Mouse (Mus musculus) adrenal gland, adult 8-10 months (tissue): ENCODE measurements at regions not wholly inside any gene's neighbourhood (a gene's known extent, or its start where the extent isn't known, plus 50 kb on each side); places are given as distances from the start of the nearest gene placed in this dataset.

Experiments used
- DNase-seq: peaks from one replicate; pipeline ENCODE4 v3.0.0; 2022

DNA sequence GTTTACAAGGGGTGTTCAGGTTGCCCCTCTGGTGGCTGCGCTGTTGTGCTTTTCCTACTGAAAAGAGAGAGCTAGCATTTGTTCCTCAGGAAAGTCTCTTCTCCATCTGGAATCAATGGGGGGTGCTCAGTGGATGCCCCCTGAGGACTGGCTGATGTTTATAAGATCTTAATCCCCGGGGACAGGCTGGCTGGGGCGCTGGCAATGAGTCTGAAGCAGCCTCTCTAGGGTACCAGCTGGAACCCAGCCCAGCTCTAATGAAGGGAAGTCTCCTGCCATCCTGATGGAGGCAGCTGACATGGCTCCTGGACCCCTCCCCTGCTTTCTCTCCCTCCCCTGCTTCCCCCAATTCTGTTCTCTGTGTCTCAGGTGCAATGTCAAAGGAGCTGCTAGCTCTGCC lies 575.6 kb upstream of the 3110018I06Rik start:
- DNase-seq, result no peak

DNA sequence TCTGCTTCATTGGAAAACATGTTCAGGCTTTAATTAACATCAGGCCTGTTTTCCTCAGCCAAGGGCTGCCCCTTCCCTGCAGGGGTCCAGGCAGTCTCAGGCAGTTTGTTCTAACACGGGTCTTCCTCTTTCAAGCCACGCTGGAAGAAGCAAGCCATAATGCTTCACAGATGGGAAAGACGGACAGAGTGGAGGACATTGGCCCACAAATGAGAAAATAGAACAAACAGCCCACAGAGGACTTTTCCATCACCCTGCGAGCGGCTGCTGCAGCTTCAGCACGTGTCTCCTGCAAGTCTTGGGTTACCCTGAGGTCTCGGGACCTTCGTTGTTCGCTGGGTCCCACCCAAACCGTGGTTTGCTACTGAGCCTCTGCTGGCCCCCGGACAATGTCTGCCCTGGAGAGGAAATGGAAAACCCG lies 565.9 kb upstream of the 3110018I06Rik start:
- DNase-seq, result no peak

DNA sequence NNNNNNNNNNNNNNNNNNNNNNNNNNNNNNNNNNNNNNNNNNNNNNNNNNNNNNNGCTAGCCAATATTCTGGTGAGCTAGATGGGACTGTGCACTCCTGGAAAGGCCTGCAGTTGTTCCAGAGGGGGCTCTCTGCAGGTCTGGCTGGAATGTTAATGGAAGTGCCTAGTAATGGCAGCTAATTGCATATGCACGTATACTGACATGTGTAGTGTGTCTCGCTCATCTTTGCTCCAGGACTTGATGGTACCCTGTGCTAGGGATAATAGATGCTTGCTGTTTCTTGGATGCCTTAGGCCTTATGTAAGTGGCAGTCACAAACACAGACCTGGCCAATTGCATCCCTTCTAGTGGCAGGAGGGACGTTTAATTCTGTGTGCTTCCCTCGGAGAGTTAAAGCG lies 560.0 kb upstream of the 3110018I06Rik start:
- DNase-seq, result no peak

- no peak for DNase-seq
Observed at GRCm38 (mm10) chr12:106929161-106929560, 559.3 kb upstream of the 3110018I06Rik start.

- no peak for DNase-seq
Observed at GRCm38 (mm10) chr12:106931591-106931990, 556.8 kb upstream of the 3110018I06Rik start.

- DNase-seq, result no peak
Observed at GRCm38 (mm10) chr12:106939381-106939780, 549.1 kb upstream of the 3110018I06Rik start.

DNA sequence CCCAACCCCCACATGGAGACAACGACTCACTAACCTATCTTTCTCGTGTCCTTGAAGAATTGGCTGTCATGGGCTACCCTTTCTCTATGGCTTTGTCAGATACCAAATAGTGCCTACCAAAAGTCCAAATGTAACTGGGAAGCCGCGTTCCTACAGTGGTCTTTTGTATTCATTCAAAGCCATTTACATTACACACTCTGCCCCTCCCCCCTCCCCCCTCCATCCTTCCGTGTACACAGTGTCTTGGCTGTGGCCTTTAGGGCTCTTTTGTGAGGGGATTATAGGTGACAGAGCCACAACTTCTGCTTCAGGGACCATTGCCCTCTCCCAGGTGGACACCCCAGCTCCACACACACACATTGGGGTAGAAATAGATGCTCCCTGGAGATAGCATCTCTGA lies 544.6 kb upstream of the 3110018I06Rik start:
- DNase-seq, result no peak

DNA sequence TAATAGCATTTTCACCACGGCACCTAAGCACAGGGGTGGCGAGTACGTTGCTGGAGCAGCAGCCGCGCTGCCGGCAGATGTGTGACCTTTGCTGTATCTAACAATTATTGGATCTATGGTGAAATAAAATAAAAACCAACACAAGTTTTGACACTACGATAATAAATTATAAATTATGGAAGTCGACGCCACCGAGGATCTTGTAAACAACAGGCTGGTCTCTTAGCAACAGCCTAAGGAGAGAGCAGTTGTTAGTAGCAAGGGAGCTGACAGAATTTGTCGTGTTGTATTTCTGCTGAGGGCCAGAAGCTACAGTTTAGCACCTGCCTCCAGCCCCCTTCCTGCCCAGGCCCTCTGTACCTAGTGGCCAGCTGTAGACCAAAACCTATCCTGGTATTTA lies 535.8 kb upstream of the 3110018I06Rik start:
- DNase-seq, result no peak

DNA sequence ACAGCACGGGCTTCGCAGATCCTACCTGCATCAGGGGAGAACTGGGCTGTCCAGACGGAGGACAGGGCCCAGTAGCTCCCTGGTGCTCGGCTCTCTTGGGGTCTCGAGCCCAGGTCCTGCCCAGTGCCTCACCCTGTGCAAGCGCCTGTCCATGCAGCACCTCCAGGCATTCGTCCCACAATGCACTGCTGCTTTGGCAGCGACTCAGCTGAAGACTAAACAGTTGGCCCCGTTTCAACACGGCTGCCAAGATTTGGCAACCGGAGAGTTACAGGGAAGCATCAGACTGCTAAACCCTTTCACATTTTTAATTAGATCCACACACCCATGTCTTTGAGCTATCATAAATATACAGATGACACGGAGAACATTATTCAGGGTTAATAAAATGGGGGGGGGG lies 532.7 kb upstream of the 3110018I06Rik start:
- DNase-seq, result peak; percentile 31

DNA sequence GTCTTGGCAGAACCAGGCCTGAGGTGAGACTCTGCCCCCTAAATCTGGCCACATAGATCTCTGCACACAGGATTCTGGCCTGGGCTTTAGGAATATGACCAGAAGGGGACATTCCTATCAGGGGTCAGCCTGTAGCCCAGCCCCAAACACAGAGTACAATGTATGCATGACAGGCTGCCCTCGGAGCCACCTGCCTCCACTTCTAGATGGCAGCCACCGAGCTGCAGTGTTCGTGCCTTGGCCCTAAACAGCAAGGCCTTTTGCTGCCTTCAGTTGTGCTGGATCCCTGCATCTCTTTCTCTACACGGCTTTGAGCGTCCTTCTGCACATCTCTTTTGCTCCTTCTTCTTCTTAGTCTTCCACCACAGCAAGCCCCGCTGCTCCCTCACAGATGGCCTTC lies 532.2 kb upstream of the 3110018I06Rik start:
- no peak for DNase-seq

- no peak for DNase-seq
Observed at GRCm38 (mm10) chr12:106961991-106962390, 526.4 kb upstream of the 3110018I06Rik start.

- DNase-seq, result no peak
Observed at GRCm38 (mm10) chr12:106963762-106964161, 524.7 kb upstream of the 3110018I06Rik start.

GRCm38 (mm10) chr12:106969873-106970272 lies 518.6 kb upstream of the 3110018I06Rik start:
- no peak for DNase-seq

- DNase-seq, result no peak
Observed at GRCm38 (mm10) chr12:106992421-106992820, 496.0 kb upstream of the 3110018I06Rik start.

DNA sequence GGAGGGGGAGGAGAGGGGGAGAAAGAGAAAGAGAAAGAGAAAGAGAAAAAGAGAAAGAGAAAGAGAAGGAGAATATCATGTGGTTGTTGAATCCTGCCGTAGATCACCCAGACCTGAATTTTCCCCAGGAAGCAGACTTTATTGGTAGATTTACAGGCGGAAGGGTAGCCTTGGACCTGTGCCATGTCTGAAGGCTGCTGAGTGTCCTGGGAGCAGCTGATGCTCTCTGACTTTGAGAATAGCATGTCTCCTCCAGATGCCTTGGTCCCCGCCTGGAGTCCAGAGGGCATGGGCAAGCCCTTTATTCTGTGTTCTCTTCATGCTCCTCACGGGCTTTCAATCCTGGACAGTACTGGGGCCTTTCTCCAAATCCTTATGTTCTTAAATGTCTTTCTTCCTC lies 495.4 kb upstream of the 3110018I06Rik start:
- no peak for DNase-seq

DNA sequence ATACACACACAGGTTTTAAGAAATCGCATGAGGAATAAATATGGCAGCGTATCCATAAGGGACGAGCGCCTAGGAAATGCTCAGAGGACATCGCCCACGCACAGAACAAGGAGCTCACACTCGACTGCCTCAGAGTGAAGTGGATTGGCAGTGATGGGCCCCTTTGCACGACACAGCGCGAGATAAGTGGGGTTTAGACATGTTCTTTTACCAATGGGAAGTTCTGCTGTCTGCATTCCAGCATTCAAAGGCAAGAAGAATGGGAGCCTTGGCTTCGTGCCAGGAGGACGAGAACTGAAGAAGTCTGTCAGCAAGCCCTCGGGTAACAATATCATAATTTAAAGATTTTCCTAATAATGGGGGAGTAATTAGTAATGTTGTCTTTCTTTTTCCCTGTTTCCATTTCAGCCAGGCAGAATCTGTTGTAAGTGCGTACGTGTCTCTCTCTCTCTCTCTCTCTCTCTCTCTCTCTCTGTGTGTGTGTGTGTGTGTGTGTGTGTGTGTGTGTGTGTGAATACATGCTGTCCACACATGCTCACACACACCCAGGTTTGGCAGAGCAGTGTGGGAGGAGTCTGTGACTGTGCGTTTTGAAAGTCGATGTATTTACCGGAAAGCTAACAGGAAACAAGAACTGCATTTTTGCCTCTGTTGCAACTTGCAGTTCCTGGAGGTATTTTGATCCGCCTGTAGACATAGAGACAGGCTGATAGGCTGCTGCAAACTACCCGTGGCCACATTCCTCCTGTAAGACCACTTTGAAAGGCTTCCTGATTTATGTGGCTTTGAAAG lies 477.2 kb upstream of the 3110018I06Rik start:
- DNase-seq, result no peak

- no peak for DNase-seq
Observed at GRCm38 (mm10) chr12:107016801-107017200, 471.6 kb upstream of the 3110018I06Rik start.

DNA sequence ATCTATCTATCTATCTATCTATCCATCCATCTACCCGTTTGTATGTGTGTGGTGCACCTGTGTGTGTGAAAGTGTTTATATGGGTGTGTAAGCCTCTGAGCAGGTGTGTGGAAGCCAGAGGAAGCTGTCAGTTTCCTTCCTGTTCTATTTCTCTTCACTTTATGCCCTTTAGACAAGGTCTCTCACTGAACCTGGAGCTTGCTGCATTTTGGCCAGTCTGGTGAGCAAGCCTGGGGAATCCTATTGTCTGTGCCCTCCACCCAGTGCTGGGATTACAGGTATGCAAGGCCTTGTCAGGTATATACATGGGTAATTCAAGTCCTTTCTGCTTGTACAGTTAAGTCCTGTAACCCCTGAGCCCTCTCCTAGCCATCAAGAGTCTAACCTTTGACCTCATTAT lies 466.6 kb upstream of the 3110018I06Rik start:
- DNase-seq, result no peak

- no peak for DNase-seq
Observed at GRCm38 (mm10) chr12:107026821-107027220, 461.6 kb upstream of the 3110018I06Rik start.

DNA sequence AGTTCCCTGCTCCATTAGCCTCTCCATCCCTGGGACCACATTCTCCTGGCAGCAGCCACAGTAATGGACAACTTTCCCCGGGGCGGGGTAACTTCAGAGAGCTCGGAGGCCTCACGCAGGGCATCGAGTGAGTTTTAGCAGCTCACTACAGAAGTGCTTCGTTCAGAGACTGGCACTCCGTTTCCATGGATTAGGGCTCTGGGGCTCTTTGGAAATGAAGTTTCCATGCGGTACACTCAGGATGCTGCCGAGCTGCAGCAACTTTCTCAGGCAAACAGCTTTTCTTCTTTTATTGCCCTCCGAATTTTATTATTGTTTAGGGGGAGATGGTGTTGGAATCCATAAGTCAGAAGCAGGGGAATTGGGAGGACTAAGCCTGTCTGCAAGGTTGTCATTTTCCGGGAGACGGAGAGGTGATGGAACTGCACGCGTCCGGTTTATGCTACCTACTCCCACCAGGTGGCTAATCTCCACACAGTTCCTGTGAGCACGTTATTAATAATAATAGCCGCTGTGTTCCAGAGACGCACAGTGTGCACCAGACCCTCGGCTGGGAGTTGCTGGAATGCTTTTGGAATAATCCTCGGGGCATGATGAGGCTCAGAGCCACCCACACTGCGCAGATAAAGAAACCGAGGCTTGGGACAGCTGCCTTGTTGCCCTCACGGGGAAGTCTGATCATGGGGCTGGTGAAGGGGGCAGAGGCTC lies 460.4 kb upstream of the 3110018I06Rik start:
- DNase-seq, result no peak

GRCm38 (mm10) chr12:107028985-107029384 lies 459.4 kb upstream of the 3110018I06Rik start:
- DNase-seq, result no peak

DNA sequence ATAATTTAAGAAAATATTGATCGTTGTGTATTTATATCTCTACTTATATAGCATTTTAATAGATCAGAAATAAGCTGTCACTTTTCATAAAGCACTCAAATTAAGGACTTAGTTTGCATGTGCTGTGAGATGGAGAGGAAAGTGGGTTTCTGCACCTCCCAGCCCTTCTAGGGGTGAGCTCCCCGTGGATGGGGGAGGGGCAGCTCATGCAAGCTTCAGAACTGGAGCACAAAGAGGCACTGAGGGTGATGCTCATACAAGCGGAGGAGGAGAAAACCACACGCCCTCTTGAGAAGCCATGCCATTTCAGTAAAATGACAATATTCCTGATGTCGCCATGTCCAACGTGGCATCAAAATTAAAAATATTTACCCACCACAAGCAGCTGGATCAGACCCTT lies 452.1 kb upstream of the 3110018I06Rik start:
- DNase-seq, result no peak

- DNase-seq, result no peak
Observed at GRCm38 (mm10) chr12:107041927-107042652, 446.3 kb upstream of the 3110018I06Rik start.
